Comparison of ENCODE assay signal across 17 mouse cellular contexts in genomic region chr2:72175536-72175935, GRCm38 (mm10).
A peak's percentile ranks its signal among the peaks of the same experiment; 100 is the strongest.
DNase-seq lines count a peak whose midpoint lies in the region; ATAC-seq and TF ChIP-seq lines count a peak whose summit lies in the region.
"Had no signal": no experiment of that assay in that cellular context is flagged by ENCODE, and none has a peak within 500 bp of the region (broad histone marks: within the 10 kb centered on the region; RNA-seq: fewer than 3 reads in every experiment).

No protein-coding gene starts in this region.

- no peak overlapping the region for H3K4me3 ChIP-seq in hindbrain, postnatal 0 days (ENCODE audit: low read length)
- no peak overlapping the region for H3K4me3 ChIP-seq in hindbrain, embryonic 10.5 days
- H3K4me3 ChIP-seq: kidney, embryonic 15.5 days; lung, embryonic 15.5 days had no signal

- no peak for ATAC-seq in hindbrain, postnatal 0 days
- ATAC-seq: forebrain, embryonic 16.5 days; midbrain, embryonic 16.5 days had no signal

- H3K27me3 ChIP-seq in hindbrain, postnatal 0 days (ENCODE audit: insufficient read depth, low read length): no peaks in the 10 kb centered on the region
- H3K27me3 ChIP-seq in hindbrain, embryonic 10.5 days (ENCODE audit: insufficient read depth, poor library complexity, severe bottlenecking): no peaks in the 10 kb centered on the region
- H3K27me3 ChIP-seq: kidney, embryonic 15.5 days; lung, embryonic 15.5 days had no signal

- no peaks in the 10 kb centered on the region for H3K36me3 ChIP-seq in hindbrain, postnatal 0 days (ENCODE audit: insufficient read depth, low read length)
- no peaks in the 10 kb centered on the region for H3K36me3 ChIP-seq in hindbrain, embryonic 10.5 days
- H3K36me3 ChIP-seq: G1E; kidney, embryonic 15.5 days; lung, embryonic 15.5 days had no signal

- no peak for TF ChIP-seq CTCF in hindbrain, postnatal 0 days (IDR thresholded peaks at IDR 0.05; ENCODE audit: low read depth)

- 65% methylated on average over 7 of the region's 7 CpGs for WGBS in hindbrain, postnatal 0 days
- WGBS in hindbrain, embryonic 10.5 days: 78% methylated on average over 7 of the region's 7 CpGs

- no peak overlapping the region for H3K4me2 ChIP-seq in hindbrain, postnatal 0 days (ENCODE audit: low read depth, low read length)
- H3K4me2 ChIP-seq: kidney, embryonic 15.5 days; lung, embryonic 15.5 days had no signal

- H3K9me3 ChIP-seq in hindbrain, postnatal 0 days (ENCODE audit: low read length): no peaks in the 10 kb centered on the region
- no peaks in the 10 kb centered on the region for H3K9me3 ChIP-seq in hindbrain, embryonic 10.5 days
- H3K9me3 ChIP-seq: G1E; kidney, embryonic 15.5 days; lung, embryonic 15.5 days had no signal

- no peak overlapping the region for H3K27ac ChIP-seq in hindbrain, postnatal 0 days
- no peak overlapping the region for H3K27ac ChIP-seq in hindbrain, embryonic 10.5 days
- H3K27ac ChIP-seq: kidney, embryonic 15.5 days; lung, embryonic 15.5 days; stomach, postnatal 0 days had no signal

- peak; percentile 50 for DNase-seq in gastrocnemius, adult 18-20 months (ENCODE audit: low spot score)
- no peak for DNase-seq in gastrocnemius, postnatal 10 days
- peak; percentile 8 for DNase-seq in hindbrain, postnatal 0 days (ENCODE audit: low spot score)
- no peak for DNase-seq in hindbrain, embryonic 10.5 days (ENCODE audit: low spot score)
- DNase-seq in retina, postnatal 1 day: peak; percentile 17
- DNase-seq in retina, embryonic 14.5 days (ENCODE audit: low spot score): no peak
- no peak for DNase-seq in thymus, postnatal 4 days
- DNase-seq: adrenal gland, postnatal 14 days; layer of hippocampus, postnatal 36 days; left cerebral cortex, postnatal 4 days; spleen, adult 18-20 months had no signal

- no peak overlapping the region for H3K9ac ChIP-seq in hindbrain, postnatal 0 days (replicated peaks; ENCODE audit: low read length)
- H3K9ac ChIP-seq: kidney, embryonic 15.5 days; lung, embryonic 15.5 days had no signal

- H3K4me1 ChIP-seq in hindbrain, postnatal 0 days (ENCODE audit: insufficient read depth, low read length): no peaks in the 10 kb centered on the region
- H3K4me1 ChIP-seq in hindbrain, embryonic 10.5 days (replicated peaks): peaks cover 19% of the 10 kb centered on the region

Comparison
In these comparisons a context has a peak if more than half of its experiments do, and no peak if none do; other contexts are left out.
1. DNase-seq: peak in gastrocnemius, adult 18-20 months (single experiment), hindbrain, postnatal 0 days (single experiment) and retina, postnatal 1 day (single experiment); none in gastrocnemius, postnatal 10 days (single experiment), hindbrain, embryonic 10.5 days (single experiment), retina, embryonic 14.5 days (single experiment) and thymus, postnatal 4 days (single experiment).